Mouse (Mus musculus) v-Abl transformed pro-B cells (cell line): ENCODE measurements at regions not wholly inside any gene's neighbourhood (a gene's known extent, or its start where the extent isn't known, plus 50 kb on each side); places are given as distances from the start of the nearest gene placed in this dataset.

ENCODE experiments used
- in situ Hi-C, 2 experiments: fragments of 400-800 bp; cut with MboI; formaldehyde crosslinking; loops; one replicate each; pipeline ENCODE4 v1.15.1; 2025; ENCODE audit not compliant: unreplicated experiment in 2 of 2

- in situ Hi-C loops, result no loop called here
These were observed 752.2 kb upstream of the Pou3f4 start for GRCm38 (mm10) chrX:110061870-110062269.

DNA sequence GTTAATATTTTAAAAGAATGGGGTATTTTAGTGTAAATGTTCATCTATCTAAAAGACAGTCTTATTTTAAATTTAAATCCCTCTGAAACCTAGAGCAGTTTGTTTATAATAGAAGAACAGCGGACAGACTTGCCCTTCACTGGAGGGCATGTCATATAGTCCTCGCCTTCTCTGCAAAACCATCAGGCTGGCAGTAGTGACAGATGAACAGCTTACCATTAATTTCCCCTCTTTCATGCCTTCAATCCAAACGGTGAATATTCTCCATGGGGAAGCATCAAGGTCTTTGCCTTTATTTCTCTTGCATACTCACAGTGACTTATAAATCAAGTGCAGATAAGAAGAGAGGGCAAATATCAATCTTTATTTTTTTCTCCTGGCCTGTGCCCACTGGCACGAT, 737.7 kb upstream of the Pou3f4 start:
- in situ Hi-C loops, result no loop called here

GRCm38 (mm10) chrX:110077761-110078531, 736.1 kb upstream of the Pou3f4 start:
- in situ Hi-C loops, result no loop called here

GRCm38 (mm10) chrX:110096976-110097375, 717.1 kb upstream of the Pou3f4 start:
- in situ Hi-C loops, result no loop called here

DNA sequence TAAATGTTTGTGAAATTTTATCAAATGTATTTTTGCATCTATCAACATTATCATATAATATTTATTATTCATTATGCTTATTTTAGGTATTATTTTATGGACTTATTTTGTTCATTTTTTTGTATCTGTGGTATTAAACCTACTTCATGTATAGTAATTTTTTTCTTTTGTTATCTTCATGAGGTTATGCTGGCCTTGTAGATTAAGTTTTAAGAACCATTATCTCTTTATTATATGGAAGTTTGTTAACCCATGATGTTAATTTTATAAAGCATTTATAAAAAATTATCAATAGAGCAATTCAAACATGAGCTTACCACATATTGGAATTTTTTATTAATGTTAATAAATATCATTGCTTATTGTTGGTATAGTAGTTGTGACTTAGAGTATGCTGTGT, 704.6 kb upstream of the Pou3f4 start:
- in situ Hi-C loops, result no loop called here

GRCm38 (mm10) chrX:110117471-110118190, 696.4 kb upstream of the Pou3f4 start:
- in situ Hi-C loops, result no loop called here

GRCm38 (mm10) chrX:110120720-110121119, 693.4 kb upstream of the Pou3f4 start:
- in situ Hi-C loops, result loop anchor here in 1 of 2 experiments (10.0 kb wide), 1 partner anchor 934 kb away; no protein-coding TSS in a partner anchor
